Mouse (Mus musculus): ENCODE measurements around the gene Ech1.

Gene Ech1

GRCm38 (mm10) chr7:28820358-28821260, 4.4 kb upstream of the Ech1 start:
- peak; percentile 80 for DNase-seq (ENCODE audit: low spot score)

- DNase-seq (ENCODE audit: low spot score) = no peak
Observed at GRCm38 (mm10) chr7:28821261-28821831, 3.7 kb upstream of the Ech1 start.

GRCm38 (mm10) chr7:28822556-28822955, 2.5 kb upstream of the Ech1 start:
- no peak for DNase-seq (ENCODE audit: low spot score)

GRCm38 (mm10) chr7:28822993-28823903, 1.8 kb upstream of the Ech1 start:
- peak; percentile 15 for DNase-seq (ENCODE audit: low spot score)

GRCm38 (mm10) chr7:28823932-28824331, 1.1 kb upstream of the Ech1 start:
- no peak for DNase-seq (ENCODE audit: low spot score)

GRCm38 (mm10) chr7:28825686-28826401, 827 bp downstream of the Ech1 start:
- peak; percentile 25 for DNase-seq (ENCODE audit: low spot score)

- DNase-seq (ENCODE audit: low spot score) = no peak
Observed at GRCm38 (mm10) chr7:28826402-28826772, 1.4 kb downstream of the Ech1 start.

GRCm38 (mm10) chr7:28827338-28827737, 2.3 kb downstream of the Ech1 start:
- DNase-seq (ENCODE audit: low spot score) = no peak

- DNase-seq (ENCODE audit: low spot score) = no peak
Observed at GRCm38 (mm10) chr7:28829821-28830220, 4.8 kb downstream of the Ech1 start.

GRCm38 (mm10) chr7:28830981-28831380, 6.0 kb downstream of the Ech1 start:
- DNase-seq (ENCODE audit: low spot score) = no peak

- DNase-seq (ENCODE audit: low spot score) = no peak
Observed at GRCm38 (mm10) chr7:28831411-28832125, 6.6 kb downstream of the Ech1 start.

- no peak for DNase-seq (ENCODE audit: low spot score)
Observed at GRCm38 (mm10) chr7:28832137-28832536, 7.1 kb downstream of the Ech1 start.

- no peak for DNase-seq (ENCODE audit: low spot score)
Observed at GRCm38 (mm10) chr7:28833723-28834347, 8.8 kb downstream of the Ech1 start, which contains the start of gene Lgals4. Gene Lgals4 (plus strand): TSS chr7:28833854.

- no peak for DNase-seq (ENCODE audit: low spot score)
Observed at GRCm38 (mm10) chr7:28836936-28837335, 11.9 kb downstream of the Ech1 start.

GRCm38 (mm10) chr7:28838331-28838730, 13.3 kb downstream of the Ech1 start:
- no peak for DNase-seq (ENCODE audit: low spot score)

- no peak for DNase-seq (ENCODE audit: low spot score)
Observed at GRCm38 (mm10) chr7:28847273-28847672, 22.3 kb downstream of the Ech1 start.

- no peak for DNase-seq (ENCODE audit: low spot score)
Observed at GRCm38 (mm10) chr7:28849700-28850236, 24.8 kb downstream of the Ech1 start.

- DNase-seq (ENCODE audit: low spot score) = no peak
Observed at GRCm38 (mm10) chr7:28850642-28851041, 25.6 kb downstream of the Ech1 start.

GRCm38 (mm10) chr7:28859953-28860352, 34.9 kb downstream of the Ech1 start:
- DNase-seq (ENCODE audit: low spot score) = no peak

- no peak for DNase-seq (ENCODE audit: low spot score)
Observed at GRCm38 (mm10) chr7:28860898-28861297, 35.9 kb downstream of the Ech1 start.
